Mouse (Mus musculus): Measurements from ENCODE around the gene Sh2d2a.
"Not testable (repeated sequence)": the region's sequence is repeated elsewhere in the genome, so short reads cannot be mapped to it uniquely, and the experiment has no call there.

Gene Sh2d2a

DNA sequence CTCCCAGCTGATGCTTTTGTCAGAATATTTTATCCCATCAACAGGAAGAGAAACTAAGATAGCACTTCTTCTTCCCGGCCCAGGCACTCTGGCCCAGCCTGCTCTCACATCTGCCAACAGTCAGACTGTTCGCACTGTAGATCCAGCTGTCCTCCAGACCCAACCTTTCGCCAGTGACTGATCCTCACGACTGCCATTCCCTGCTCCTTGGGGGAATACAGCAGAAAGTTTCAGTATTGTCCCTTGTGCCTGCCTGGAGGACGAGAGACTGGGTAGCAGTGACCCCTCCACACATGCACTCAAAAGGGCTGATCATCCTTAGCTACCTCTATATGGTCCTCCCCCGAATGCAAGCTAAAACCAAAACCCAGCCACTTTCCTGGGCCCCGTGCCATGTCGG, 9.4 kb downstream of the Sh2d2a start:
- no peak for DNase-seq (ENCODE audit: low read depth, low spot score)

DNA sequence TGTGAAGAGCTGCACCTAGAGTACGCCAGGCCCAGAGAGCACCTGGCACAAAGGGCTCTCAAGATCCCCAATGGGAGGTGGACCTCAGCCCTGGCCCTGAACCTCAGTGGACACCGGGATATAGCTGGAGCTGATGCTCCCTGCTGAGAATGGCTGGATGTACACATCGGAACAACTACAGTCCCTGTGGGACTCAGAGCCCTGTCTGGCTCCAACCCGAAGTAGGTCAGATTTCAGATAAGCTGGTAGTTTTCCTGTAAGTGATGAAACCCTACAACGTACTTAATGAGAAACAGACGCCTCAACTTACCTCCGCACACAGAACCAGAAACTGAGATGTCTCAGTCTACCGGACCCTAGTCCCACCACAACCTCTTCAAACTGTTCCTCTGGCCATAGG, 11.1 kb downstream of the Sh2d2a start:
- DNase-seq (ENCODE audit: low read depth, low spot score) = no peak

DNA sequence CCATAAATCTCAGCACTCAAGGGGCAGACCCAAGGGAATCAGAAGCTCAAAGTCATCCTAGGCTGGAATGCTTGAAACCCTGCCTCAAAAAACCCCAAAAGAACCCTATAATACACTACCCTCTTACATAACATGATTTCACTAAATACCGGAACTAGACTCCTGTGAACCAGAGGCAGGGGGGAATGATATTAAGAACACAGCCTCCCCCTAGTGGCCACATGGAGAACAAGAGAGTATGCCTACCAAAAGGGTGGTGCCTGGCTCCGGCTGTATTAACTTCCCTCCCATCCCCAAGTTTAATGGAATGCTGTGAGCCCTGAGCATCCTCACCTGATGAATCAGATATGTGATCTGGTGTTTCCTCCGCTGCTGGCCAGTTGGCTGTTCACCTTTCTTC, 13.3 kb downstream of the Sh2d2a start:
- DNase-seq (ENCODE audit: low read depth, low spot score) = peak; percentile 90

DNA sequence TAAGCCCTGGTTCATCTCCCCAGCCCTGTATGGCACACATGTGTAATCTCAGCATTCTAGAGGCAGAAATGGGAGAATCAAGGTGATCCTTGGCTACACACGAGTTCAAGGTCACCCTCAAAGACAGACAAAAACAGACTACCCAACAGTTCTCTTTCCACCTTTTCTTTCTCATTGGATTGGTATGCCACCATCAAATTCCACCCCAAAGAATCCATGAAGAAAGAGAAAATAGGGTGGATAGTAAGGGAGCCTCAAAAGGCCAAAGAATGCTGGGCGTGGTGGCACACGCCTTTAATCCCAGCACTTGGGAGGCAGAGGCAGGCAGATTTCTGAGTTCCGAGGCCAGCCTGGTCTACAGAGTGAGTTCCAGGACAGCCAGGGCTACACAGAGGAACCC, 17.6 kb downstream of the Sh2d2a start:
- not testable (repeated sequence) for DNase-seq (ENCODE audit: low read depth, low spot score)

DNA sequence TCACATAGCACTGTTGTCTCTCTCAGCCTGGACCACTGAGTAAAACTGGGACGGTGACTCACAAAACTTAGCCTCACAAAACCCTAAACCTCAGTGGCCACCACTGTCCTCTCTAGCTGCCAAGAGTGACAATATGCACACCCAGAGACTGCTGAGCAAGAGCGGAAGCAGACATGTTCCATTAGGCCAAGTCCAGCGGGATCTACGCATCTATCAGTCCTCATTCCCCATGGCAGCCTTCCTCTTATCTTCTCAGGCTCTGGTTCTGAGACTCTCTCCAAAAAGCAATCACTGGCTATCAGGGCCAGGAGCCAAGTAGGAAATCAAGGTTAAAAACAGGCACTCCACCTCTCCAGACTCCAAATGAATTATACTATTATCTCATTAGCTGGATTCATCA, 31.2 kb downstream of the Sh2d2a start:
- no peak for DNase-seq (ENCODE audit: low read depth, low spot score)

DNA sequence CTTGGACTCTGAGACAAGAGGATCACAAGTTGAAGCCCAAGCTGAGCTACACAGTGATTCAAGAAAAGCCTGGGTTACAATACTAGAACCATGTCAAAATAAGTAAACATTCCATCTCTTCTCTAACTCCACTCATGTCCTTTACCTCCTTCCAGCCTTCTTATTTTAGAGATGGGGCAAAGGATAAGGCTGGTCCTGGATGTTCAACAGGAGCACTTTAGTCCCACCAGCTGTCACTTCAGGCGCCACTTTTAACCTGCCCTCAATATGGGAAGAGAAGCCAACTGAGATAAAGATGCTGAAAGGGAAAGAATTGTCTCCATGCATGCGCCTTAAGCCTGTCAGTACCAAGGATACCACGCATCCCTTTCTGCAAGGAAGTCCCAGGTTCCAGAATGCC, 37.7 kb downstream of the Sh2d2a start:
- DNase-seq (ENCODE audit: low read depth, low spot score) = no peak

DNA sequence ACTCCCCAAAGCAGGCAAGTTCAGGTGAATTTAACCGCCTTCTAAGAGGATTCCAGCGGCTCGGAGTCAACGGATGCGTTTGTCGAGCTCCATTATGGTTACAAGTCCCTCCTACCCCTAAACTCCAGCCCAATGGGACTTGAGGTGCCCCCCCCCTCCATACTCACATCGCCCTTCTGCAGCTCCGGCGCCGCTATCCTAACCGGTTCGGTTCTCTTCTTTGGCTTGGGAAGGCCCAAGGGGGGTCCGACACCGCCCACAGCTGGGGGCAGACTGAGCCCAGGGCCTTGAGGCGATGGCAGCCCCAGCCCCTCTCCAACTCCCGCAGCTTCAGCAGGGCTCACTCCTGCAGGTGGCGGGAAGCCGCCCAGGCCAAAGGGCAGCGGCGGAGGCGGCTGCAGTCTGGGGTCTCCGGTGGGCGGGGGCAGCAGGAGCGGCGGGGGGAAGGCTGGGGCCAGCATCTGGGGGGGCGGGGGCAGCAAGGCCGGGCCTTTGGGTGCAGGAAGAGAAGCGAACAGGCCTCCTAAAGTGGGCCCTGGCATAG, 38.2 kb downstream of the Sh2d2a start:
- peak; percentile 63 for DNase-seq (ENCODE audit: low read depth, low spot score)

DNA sequence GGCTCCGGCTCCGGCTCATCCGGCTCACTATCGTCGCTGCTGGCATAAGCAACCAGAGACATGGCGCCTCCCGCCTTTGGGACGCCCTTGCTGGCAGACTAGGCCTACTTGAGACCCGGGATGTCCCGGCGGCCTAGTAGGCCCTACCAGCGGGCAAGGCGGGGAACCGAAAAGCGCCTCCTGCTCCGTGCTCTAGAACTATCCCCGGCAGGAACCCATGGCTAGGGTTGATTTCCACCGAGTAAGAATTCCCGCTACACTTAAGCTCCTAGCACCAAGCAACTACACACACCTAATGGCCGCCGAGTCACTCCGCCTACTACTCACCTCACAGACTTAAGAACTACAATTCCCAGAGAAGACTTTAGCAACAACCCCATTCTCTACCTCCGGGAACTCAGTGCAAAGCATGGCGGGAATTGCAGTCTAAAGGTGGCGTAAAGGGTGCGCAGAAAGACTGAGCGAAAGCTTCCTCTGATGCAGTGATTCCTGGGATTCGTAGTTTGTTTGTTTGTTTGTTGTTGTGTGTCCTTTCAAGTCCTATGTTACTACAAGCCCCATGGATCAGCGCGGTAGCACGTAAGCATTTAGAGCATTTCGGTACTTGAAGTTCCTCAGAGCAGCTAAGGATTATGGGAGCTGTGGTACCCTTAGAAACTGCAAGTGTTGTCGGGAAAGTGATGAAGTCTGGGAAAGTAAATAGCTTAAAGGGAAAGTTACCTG, 38.9 kb downstream of the Sh2d2a start, which contains the start of gene Prcc:
TSS of gene Prcc (minus strand) at position 328 of the 723 bp plus-strand sequence.
- DNase-seq (ENCODE audit: low read depth, low spot score) = peak; percentile 98

DNA sequence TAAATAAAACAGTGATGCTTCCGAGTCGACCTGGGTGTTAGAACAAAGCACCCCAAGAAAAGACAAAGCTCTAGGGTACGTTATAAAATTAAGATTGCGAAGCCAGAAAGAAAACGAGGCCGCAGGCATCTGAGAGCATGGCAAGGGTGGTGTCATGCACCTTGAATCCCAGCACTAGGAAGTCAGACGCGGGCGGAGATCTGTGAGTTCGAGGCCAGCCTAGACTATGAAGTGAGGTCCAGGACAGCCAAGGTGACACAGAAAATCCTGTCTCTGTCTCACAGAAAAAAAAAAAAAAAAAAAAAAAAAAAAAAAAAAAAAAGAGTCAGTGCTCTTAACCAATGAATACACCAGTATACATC, 39.4 kb downstream of the Sh2d2a start:
- DNase-seq (ENCODE audit: low read depth, low spot score) = no peak

DNA sequence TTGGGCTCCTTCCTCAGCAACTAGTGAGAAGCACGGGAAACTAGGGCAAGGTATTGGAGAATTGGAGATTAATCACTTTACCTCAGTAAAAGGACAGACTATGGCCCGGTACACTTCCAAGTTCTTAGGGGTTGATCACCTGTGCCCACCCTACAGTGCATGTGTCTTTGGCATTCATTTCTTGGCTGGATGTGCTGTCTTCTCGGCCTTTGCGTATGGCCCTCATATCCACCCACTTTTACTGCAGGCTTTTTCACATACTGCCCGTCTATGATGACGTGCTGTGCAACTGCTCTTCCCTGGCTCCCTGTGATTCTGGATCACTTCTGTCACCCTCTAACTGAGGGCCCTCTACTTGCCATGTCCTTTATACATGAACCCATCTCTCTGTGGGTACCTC, 39.9 kb downstream of the Sh2d2a start:
- DNase-seq (ENCODE audit: low read depth, low spot score) = no peak

DNA sequence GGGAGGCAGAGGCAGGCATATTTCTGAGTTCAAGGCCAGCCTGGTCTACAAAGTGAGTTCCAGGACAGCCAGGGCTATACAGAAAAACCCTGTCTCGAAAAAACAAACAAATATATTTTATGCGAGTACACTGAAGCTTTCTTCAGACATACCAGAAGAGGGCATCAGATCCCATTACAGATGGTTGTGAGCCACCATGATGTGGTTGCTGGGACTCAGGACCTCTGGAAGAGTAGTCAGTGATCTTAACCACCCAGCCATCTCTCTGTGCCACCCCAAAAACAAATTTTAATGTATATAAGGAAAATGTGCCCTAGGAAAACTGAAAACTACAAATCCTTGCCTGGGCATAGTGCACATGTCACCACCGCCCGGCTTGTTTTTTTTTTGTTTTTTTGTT, 40.8 kb downstream of the Sh2d2a start:
- not testable (repeated sequence) for DNase-seq (ENCODE audit: low read depth, low spot score)

DNA sequence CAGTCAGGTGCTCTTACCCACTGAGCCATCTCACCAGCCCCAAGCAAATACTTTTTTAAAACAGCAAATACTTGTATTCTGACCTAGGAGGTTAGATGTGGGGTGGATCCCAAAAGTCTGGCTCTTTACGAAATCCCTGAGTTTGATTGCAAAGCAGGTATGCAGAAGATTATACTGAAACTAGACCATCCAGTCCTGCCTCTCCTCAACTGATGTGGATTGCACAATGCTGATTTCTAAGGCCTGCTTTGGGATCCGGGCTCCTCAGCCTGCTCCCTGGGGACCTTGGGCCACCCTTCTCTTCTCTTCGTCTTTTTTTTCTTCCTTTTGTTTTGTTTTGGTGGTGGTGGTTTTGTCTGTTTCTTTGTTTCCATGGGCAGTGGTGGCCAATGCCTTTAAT, 44.9 kb downstream of the Sh2d2a start:
- no peak for DNase-seq (ENCODE audit: low read depth, low spot score)

DNA sequence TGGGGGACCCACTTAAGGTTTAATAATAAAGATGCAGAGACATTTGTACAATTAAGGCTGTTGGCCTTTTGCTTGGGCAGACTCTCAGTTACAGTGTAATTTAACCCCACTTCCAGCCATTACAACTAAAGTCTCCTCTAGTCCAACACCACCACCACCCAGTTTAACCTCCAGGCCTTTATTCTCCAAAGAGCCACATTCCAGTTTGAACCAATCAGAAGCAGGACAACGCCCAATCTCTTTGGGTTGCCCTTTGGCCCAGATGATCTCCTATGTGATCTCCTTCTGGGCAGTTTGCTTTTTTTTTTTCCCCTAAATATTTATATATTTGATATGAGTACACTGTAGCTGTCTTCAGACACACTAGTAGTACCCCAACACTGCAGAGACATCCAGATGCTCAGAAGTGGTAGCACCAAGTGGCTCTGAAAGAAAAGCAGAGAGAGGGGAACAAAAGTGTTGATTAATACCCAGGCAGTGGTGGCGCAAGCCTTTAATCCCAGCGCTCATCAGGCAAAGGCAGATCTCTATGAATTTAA, 46.9 kb downstream of the Sh2d2a start:
- DNase-seq (ENCODE audit: low read depth, low spot score) = no peak

DNA sequence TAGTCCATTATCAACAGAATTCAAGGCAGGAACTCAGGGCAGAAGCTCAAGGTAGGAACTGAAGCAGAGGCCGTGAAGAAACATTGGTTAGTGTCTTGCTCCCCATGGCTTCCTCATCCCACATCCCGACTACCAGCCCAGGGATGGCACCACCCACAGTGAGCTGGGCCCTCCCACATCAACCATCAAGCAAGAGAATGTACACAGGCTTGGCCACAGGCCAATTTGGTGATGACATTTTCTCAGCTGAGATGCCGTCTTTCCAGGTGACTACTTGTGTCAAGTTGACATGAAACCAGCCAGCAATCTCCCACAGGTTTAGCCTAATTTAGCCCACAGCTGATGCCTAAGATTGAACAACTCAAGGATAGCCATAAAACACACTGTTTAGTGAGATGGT, 52.7 kb downstream of the Sh2d2a start:
- DNase-seq (ENCODE audit: low read depth, low spot score) = no peak

DNA sequence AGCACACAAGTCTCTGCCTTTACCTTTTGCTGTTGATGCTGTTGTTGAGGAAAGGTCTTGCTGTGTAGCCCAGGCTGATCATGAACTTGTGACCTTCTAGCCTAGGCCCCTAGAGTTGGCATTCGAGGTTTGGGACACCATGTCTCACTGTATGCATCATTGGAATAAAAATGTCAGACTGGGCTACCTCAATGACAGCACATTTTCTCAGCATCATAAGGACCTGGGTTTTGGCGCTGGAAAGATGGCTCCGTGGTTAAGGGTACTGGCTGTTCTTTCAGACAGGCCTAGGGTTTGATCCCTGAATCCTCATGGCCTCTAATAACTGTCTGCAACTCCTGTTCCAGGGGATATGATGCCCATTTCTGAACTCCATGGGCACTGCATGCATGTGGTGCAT, 53.2 kb downstream of the Sh2d2a start:
- no peak for DNase-seq (ENCODE audit: low read depth, low spot score)

DNA sequence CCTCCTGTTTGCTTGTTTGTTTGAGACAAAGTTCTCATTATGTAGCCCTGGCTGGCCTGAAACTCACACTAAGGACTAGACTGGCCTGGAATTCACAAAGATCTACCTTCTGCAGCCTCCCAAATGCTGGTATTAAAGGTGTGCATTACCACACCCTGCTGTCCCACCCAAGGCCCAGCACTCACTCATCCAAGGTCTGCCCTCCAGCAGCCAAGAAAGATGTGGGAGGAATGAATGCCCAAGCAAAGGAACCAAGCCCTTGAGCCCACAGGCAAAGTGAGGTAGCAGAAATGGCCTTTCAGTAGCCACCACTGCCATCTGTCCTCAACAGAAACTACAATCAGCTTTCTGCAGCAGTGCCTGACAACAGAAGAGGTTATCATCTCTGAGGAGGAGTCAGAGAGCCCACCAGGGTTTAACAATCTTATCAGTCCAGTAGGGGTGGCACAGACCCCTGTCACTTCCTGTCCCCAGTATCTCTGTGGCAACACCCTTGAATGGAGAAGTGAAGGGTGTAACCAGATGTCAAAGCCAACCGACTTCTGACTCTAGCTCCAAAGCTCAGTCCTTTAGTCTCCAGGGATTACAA, 54.6 kb downstream of the Sh2d2a start:
- no peak for DNase-seq (ENCODE audit: low read depth, low spot score)

DNA sequence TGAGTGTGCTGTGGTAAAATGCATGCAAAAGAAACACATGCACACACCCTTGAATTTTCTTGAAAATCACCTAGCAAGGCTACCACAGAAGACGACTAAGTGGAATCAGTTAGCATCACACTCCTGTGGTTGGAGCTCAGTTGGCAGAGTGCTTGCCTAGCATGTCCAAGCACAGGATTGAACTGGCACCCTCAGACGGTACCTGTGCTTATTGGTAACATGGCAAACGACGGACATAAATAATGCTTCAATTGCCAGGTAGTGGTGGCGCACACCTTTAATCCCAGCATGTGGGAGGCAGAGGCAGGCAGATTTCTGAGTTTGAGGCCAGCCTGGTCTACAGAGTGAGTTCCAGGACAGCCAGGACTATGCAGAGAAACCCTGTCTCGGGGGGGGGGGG, 55.4 kb downstream of the Sh2d2a start:
- DNase-seq (ENCODE audit: low read depth, low spot score) = not testable (repeated sequence)

DNA sequence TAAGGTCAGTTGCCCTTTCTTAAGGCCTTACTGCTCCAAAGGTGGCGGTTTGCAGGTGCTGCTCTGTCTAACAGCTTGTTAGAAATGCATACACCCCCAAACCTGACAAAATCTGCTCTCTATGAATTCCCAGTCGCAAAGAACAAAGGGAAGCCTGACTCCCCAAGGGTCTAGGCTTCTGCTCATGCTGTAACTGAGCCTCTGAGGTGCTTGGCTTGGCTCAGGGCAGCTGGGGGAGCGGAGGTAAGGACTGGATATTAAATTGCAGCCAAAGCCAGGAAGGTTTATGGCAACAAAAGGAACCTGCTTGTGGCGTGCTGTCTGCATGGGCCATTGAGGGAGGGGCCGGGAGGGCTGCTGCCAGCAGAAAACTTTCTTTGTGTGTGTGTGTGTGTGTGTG, 57.3 kb downstream of the Sh2d2a start:
- DNase-seq (ENCODE audit: low read depth, low spot score) = no peak
